Mouse (Mus musculus): ENCODE data around the gene Fkbp7. TPM values are rescaled to one million over a fixed set of nuclear protein-coding genes. Genes with fewer than 3 reads are reported as not detected.

The Fkbp7 gene
- 10 to 100 TPM; 30.3 to 33.6 TPM for total RNA-seq (2021)

- DNase-seq = peak; percentile 94
- intact Hi-C loops (cut with DNase I) = loop anchor here (2.0 kb wide), 1 partner anchor 24 kb away; the partner anchor contains the start of genes Pjvk and Prkra
Observed at GRCm38 (mm10) chr2:76672966-76673392, at the start of gene Fkbp7. TSS of gene Fkbp7 (minus strand) at chr2:76673116.

GRCm38 (mm10) chr2:76719650-76720049 lies 46.7 kb upstream of the Fkbp7 start:
- intact Hi-C loops (cut with DNase I) = no loop called here
- DNase-seq = no peak

DNA sequence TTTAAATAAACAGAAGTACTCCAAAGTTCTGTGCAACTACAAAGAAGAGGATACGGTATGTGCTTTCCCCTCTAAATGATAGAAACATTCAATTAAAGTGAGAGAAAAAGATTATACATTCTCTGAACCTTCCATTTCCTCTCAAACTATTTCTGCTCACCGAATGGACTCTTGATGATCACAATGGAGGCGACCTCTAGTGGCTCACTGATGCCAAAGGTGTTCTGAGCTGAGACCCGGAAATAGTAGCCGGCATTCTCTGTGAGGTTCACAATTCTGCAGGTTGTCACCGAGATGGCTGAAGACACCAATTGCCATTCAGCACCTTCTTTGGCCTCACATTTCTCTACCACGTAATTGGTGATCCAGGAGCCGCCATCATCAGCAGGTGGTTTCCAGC lies 42.1 kb upstream of the Fkbp7 start:
- intact Hi-C loops (cut with DNase I) = no loop called here
- no peak for DNase-seq

- peak in 1 of 2 experiments; percentile 16 for DNase-seq
- intact Hi-C loops (cut with DNase I) = no loop called here
Observed at GRCm38 (mm10) chr2:76708512-76708911, 35.6 kb upstream of the Fkbp7 start.

DNA sequence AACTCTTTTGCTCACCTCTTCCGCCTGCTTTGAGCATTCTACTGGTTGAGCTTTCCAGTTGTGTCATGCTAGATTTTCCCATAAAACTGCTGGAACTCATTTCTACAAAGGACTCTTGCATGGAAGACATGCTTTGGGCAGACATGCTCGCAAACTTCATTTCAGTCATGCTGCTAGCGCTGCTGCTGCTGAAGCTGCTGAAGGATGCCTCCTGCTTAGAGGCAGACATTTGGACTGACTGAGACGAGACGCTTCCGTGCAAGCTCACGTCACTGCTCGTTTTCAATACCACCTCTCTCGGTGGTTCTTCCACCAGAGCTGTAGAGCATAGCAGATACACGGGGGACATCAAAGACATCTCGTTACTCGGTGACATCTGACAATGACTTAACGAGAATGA lies 32.7 kb upstream of the Fkbp7 start:
- DNase-seq = no peak
- intact Hi-C loops (cut with DNase I) = no loop called here

- peak in 1 of 2 experiments; percentile 18 for DNase-seq
- intact Hi-C loops (cut with DNase I) = no loop called here
Observed at GRCm38 (mm10) chr2:76702751-76703150, 29.8 kb upstream of the Fkbp7 start.

DNA sequence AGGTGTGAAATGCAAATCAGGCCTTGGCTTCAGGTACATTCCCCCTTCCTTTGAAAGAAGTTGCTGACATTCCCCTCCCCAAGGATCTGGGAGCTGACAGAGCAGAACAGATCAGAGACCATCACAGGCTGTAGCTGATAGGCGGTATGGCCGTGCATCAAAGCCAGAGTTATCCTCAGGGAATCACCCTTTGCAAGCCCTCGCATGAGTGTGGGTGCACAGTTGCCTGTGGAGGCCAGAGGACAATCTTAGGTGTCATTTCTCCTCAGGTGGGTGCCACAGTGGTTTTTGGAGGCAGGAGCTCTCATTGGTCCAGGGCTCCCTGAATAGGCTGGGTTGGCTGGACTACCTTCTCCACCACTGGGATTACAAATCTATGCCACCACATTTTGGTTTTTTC lies 29.3 kb upstream of the Fkbp7 start:
- peak in 1 of 2 experiments; percentile 41 for DNase-seq
- intact Hi-C loops (cut with DNase I) = no loop called here

DNA sequence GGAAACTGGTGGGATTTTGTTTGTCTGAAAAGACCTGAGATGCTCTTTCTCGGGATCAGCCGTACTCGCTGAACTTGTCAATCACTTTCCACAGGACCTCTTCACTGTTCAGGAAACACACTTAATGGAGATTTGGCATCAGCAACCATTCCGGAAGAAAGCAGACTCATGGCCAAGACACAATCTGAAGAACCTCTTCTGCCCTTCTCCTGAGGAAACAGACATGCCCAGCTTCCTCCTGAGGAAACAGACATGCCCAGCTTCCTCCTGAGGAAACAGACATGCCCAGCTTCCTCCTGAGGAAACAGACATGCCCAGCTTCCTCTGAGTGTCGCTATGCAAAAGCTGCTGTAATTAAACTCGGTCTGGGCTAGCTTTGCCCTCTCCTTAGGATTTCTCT lies 22.4 kb upstream of the Fkbp7 start:
- DNase-seq = no peak
- intact Hi-C loops (cut with DNase I) = no loop called here

GRCm38 (mm10) chr2:76693765-76694164 lies 20.8 kb upstream of the Fkbp7 start:
- intact Hi-C loops (cut with DNase I) = no loop called here
- DNase-seq = no peak

DNA sequence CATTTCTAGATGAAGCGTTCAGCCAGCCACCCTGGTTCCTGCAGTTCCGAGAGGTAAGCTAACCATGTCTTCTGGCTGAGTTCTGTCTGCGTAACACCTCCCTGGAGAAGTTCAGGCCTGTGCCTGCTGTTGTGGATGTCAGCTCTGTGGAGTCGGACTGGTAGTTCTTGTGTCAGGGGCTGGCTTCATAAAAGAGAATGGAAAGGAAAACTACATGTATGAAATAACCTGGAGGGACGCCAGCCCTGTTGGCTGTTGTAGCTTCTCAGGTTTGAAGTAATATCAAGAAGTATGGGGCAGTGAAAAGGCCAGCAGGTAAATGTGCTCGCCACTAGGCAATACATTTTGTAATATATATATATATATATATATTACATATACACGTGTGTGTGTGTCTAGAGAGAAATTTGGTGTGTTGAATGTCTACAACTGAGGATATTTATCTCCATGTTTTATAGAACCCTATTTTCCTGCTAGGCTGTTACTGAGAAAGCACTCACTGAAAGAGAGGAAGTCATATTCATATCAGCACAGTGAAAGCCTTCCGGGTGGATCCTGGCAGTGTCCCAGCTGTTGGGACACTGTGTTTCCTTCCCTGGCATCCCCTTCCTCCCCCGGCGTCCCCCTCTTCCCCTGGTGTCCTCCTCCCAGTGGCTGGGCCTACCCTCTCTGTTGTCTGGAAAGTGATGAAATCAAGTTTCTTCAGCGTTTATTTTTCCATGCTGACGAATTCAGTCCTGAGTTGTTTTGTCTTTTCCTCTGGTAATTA lies 17.7 kb upstream of the Fkbp7 start:
- peak; percentile 49 to 56 for DNase-seq
- intact Hi-C loops (cut with DNase I) = no loop called here

DNA sequence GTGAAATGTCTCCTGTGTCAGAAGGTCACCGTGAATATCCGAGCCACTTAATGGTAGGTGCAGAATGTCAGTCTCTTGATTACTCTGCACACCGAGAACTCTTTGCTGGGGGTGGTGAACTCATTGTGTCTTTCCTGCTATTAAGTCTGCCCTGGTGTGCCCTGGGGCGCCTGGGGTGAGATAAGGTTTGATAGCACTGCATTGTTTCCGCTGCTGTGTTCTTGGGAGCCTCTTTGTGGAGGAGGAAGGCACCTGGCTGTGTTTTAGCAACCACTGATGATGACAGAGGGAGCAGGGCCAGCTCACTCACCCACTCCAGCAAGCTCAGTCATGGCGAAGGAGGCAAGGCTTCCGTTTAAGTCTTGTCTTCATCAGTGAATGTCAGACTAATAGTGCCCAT lies 15.2 kb upstream of the Fkbp7 start:
- intact Hi-C loops (cut with DNase I) = no loop called here
- no peak for DNase-seq

GRCm38 (mm10) chr2:76687608-76688007 lies 14.7 kb upstream of the Fkbp7 start:
- no peak for DNase-seq
- intact Hi-C loops (cut with DNase I) = no loop called here

DNA sequence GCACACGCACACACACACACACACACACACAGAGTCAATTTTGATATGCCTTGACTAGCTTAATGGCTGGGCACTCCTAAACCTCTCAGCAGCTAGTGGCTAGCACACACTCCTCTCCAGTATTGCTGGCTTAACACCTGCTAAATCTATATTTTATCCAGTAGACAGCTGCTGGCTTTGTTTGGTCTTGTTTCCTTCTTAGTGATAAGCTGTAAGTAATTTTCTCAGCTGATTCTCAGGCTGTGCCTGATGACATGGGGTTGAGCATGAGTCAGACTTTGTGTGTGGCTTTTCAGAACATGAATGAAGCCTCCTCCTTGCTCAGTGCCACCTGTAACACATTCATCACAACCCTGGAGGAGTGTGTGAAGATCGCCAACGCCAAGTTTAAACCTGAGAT lies 14.1 kb upstream of the Fkbp7 start:
- intact Hi-C loops (cut with DNase I) = no loop called here
- DNase-seq = no peak

DNA sequence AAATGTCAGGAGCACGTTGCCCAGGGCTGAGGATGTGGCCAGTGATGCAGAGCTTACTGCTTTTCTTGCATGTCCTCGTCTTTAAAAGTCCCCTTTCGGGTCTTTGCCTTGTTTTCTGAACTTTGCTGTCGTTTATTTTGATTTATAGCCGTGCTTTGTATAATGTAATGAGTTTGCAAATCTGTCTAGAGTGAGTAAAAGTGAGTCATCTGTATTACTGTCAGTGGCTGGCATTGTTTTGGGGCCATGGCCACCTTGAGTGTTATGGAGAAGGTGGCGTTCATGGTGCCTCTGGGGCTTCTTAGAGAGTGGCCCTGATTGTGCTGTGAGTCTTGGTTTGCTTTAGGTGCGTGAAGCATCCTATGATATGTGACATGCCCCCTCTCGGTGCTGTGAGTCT lies 9.4 kb upstream of the Fkbp7 start:
- no peak for DNase-seq
- intact Hi-C loops (cut with DNase I) = no loop called here

DNA sequence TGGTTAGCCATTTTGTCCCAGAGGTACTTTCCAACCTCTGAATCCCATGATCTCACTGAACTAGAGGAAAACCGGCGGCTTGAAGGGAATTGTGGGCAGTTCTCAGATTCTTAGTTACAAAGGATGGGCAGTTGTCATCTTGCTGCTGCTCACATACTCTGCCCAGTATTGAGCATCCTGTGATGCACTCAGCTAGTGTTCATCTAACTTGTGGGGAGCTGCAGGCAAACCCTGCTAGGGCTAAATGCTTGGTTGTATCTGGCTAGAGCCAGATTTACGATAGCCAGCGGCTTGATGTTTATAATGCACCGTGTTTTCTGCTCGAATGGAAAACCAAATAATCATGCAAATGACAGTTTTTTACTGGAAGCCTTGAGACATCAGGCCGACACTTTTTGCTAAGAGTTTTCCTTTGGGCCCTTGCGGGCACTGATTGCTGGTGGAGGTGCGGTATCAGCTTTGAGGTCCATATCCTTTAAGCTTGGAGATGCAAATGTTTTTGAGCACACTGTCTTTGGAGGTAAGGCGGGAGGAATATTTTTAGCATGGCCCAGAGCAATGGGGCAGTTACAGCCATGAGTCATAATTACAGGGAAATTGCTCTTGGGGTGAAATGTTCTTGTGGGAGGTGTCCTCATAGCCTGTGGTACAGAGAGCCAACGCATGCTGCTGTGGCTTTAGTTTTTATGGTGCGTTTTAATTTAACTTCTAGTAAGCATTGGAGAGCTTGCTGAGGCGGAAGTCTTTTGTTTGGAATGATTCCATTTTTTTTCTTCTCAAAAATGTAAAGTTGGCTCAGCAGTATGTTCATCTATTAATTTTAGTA lies 3.7 kb upstream of the Fkbp7 start:
- intact Hi-C loops (cut with DNase I) = no loop called here
- DNase-seq = no peak

DNA sequence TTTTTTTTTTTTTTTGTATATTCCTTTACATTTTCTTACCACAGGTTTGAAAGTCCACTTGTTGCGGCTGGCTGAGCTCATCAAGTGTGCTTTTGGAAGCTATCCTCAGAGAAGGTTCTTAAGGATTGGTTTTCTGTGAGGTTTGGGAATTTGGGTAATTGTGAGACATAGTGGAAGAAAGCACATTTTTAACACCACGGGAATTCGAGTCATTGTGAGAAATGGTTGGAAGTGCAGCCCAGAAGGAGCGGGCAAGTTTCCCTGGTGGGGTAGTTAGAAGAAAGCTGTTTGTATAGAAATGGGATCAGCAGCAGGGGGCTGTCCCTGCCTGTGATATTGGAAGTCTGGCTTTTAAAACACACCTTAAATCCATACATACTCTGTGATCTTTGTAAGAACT lies 3.0 kb upstream of the Fkbp7 start:
- no peak for DNase-seq
- intact Hi-C loops (cut with DNase I) = no loop called here

DNA sequence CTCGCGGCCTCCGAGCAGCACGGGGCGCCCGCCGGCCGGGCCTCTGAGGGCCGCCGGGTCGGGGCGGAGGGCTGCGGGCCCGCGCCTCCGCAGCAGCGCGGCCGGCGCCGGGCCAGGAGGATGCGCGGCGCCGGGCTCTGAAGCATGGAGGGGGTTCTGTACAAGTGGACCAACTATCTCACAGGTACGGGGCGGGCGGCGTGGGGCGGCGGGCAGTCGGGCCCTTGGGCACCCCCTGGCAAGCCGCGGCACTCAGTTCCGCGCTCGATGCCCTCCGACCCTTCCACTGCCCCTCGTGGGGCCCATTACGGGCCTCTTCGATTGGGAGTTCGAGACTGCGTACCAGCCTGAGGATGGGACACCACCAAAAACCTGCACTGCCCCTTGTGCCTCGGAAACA lies 2.5 kb upstream of the Fkbp7 start:
- DNase-seq = peak in 1 of 2 experiments; percentile 31
- intact Hi-C loops (cut with DNase I) = no loop called here

GRCm38 (mm10) chr2:76674725-76675427 lies 2.0 kb upstream of the Fkbp7 start, which contains the start of gene Plekha3:
TSS of gene Plekha3 (plus strand) at chr2:76675281.
- peak; percentile 87 to 89 for DNase-seq
- intact Hi-C loops (cut with DNase I) = no loop called here

DNA sequence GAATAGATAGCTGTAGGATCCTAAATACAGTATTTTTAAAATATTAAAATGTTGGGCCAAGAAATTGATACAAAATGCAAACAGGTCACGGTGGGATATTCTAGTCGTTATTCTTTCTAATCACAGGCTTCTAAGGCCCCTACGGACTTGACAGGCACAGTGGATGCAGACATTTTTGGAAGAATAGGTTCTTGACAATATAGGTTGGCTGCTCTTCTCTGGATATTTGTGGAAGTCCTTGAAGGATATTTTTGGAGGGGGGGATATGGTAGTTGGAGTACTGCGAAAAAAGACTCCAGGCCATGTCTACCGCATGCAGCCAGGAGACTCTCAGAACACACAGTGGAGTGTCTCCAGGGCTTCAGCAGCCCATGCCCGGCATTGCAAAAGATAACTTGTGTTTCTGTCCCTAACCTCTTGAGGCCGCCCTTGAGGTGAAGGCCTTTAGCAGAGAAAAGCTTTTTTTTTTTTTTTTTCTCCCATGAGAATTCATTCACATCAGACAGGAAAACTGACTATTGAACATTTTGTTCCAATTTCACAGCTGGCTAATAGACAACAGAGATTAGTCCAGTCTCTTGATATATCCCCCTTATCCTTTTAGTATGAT lies 661 bp upstream of the Fkbp7 start:
- intact Hi-C loops (cut with DNase I) = loop anchor here (2.0 kb wide), 1 partner anchor 25 kb away; the partner anchor contains the start of genes Pjvk and Prkra
- DNase-seq = peak; percentile 68 to 70

- peak in 1 of 2 experiments; percentile 14 for DNase-seq
- intact Hi-C loops (cut with DNase I) = loop anchor here (2.0 kb wide), 1 partner anchor 23 kb away; the partner anchor contains the start of genes Pjvk and Prkra
Observed at GRCm38 (mm10) chr2:76672134-76672745, 676 bp downstream of the Fkbp7 start.

Measured in heart, postnatal 10 days (tissue).